Mouse (Mus musculus): Measurements from ENCODE around the gene Fam120a. TPM values are rescaled to one million over a fixed set of nuclear protein-coding genes. Genes with fewer than 3 reads are reported as not detected.

The Fam120a gene
- total RNA-seq, 2 experiments from 2014 or later: 107 to 109 TPM

GRCm38 (mm10) chr13:48921256-48921655 is 46.6 kb downstream of the Fam120a start:
- DNase-seq: no peak
- intact Hi-C loops (cut with DNase I): no loop called here

DNA sequence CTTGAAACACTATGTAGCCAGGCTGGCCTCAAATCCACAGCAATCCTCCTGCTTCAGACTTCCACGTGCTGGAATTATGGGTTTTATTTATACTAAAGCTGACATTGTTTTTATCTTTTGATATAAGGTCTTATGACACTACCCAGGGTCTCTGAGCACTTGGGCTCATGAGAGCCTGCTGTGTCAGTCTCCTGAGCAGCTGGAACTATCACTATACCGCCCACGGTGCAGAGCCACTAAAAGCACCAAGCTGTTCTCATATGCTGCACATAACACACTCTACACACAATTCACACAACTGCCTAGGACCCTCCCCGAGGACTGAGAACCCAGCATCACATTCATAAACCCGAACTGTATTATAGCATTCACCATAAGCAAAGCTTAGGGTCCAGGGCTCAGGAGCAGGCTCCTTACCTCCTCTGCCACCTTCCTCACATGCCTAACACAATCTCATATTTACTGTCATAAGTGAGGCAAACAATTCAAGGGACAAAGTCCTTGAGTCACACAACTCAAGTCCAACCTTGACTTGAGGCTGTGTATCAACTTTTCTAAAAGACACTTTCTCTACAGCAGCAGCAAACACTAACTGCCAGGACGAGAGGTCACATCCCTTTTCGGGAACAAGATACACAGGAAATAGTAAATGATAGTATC is 47.9 kb downstream of the Fam120a start:
- intact Hi-C loops (cut with DNase I): no loop called here
- DNase-seq: no peak

DNA sequence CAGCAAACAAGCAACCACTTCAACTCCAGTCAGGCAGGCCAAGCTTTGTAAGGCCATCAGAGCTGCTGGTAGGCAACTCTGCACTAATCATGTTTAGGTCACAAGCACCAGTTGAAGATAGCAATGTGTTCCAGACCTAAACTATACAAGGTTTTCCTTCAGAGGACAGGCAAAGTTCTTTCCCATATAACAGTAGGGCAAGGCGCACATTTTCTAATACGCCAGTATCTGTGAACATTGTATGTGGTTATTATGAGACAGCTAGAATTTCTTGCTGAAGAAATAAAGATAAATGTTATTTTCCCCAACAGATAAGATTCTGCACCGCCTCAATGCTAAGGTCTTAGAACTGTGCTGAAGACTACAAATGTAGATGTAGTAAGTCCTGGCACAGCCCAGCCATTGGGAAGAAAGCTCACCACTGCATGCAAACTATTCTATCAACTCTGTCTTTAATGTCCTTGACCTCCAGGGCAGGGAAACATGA is 50.7 kb downstream of the Fam120a start:
- no peak for DNase-seq
- intact Hi-C loops (cut with DNase I): no loop called here

DNA sequence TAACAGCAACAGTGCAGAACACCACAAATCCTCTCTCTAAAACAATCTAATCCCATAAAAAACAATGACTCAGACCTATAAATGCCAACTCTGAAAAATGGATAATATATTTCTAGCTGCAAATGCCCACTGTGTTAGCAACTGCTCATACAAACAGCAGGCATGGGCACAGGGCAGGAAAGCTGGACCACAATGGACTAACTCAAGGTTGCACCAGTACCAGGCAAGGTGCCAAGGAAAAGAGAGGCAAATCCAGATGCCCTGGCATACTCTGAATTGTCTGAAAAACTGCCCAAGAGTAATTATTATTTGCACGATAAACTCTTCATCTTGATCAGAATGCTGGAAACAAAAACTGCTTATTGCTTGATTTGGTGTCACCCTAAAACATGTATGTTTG is 54.1 kb downstream of the Fam120a start:
- DNase-seq: peak; percentile 16 to 34
- intact Hi-C loops (cut with DNase I): no loop called here

DNA sequence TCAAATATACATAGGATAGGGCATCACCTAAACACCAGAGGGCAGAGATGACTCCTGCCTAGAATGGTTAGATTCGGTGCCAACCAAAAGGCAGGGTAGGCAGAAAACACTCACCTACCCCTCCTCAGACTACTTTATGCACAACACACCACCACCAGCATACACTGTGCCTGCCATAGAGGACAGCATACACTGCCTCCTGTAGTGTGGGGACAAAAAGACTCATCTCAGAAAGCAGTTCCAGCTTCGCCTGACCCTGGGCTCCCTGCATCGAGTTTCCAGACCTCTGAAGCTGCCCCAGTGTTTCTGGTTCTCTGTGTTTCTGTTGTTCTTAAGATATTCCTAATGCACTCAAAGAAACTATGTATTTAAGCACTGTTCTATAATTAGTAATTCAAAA is 54.7 kb downstream of the Fam120a start:
- no peak for DNase-seq
- intact Hi-C loops (cut with DNase I): no loop called here

DNA sequence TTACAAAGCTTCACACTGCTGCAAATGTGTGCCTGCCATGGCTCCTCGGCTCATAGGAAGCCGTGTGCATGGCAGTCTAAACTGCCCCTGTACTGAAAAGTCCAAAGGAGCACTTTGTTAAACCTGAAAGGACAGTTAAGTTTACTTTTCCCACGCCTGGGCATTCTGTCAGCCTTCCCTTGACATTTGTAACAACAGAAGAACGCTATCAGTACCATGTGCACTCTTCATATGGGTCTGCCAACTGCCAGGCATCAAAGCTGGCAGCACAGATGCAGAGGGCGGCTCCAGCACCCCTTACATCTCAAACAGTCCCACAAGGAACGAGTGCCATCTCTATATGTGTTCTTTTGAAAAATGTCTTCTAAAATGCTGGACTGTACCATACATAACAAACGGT is 56.4 kb downstream of the Fam120a start:
- no peak for DNase-seq
- intact Hi-C loops (cut with DNase I): no loop called here

- intact Hi-C loops (cut with DNase I): no loop called here
- no peak for DNase-seq
Measured at GRCm38 (mm10) chr13:48905458-48905857, 62.4 kb downstream of the Fam120a start.

DNA sequence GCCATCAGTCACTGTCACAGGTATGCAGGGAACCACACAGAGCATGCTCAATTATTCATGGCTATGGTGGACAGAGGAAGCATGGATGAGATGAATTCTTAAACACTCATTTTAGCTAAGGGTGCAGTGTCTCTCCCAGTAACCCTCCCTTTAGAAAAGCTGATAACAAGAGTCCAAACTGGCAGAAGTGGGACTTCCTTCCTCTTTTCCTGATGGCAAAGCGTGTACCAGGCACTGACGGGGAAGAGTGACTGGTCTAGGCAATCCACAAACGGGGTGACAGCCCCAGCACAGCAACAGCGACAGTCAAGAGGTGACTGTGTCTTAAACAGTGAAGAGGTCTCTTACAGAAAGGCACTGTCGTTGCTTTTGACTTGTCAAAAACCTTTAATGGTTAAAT is 72.4 kb downstream of the Fam120a start:
- DNase-seq: no peak
- intact Hi-C loops (cut with DNase I): no loop called here

DNA sequence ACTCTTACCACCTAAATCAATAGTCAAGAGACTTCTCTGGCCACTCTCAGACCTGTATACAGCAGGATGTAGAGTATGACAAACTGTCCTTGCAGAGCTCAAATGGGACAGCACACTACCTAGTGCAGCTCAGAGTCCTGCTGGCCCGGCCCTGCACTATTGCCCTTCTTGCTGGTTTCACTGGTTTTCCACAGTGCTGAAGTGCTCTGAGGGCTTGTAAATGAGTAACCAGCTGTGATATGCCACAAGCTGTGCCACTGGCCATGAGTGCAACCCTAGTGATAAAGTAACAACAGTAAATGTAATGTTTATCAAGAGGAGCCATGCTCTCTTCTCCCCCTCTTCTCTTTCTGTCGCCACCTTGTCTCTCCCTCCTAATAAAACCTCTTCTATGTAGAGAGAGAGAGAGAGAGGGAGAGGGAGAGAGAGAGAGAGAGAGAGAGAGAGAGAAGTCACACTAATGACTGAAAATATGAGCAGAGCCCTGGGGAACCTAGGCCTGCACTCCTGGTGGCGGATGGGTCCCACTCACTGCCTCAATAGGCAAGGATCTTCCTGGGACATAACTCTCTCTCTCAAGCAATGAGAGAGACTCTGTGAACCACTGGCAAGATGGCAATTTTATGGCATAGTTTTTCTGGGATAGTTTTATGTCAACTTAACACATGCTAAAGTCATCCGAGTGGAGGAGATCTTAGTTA is 77.4 kb downstream of the Fam120a start:
- no peak for DNase-seq
- intact Hi-C loops (cut with DNase I): no loop called here

DNA sequence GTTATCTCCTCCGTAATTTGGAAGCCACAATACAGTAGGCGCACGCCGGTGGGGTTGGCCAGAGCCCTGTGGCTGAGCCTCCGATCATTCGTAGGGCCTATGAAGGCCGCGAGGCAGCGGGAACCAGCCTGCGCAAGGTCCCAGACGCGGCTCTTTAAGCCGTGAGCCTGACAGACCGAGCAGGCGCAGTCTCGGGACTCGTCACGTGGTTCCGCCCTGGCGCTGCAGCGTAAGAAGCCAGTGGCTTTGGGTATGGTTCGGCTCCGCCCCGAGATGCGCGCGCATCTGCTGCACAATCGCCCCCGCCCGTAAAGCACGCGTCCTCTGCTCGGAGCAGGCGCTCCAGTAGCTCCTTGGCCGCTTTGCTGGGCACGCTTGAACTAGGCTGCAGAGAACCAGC is 89.3 kb downstream of the Fam120a start:
- intact Hi-C loops (cut with DNase I): no loop called here
- peak; percentile 99 for DNase-seq

DNA sequence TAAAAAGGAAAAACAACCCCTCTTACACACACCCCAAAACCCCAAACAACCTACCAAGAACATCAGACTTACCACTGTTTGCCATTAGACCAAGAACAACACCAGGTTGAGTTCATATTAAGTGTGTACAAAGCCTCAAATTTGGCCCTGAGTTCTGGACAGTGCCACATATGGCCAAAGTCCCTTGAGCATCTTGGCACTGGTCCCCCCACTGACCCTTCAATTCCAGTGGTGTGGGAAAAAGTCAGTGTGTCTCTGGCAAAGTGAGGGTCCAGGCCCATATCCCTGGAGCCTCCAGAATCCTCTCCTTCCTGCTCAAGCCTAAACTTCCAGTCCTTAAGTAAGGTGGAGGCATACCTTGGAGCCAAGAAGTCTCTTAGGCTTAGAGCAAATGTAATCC is 90.0 kb downstream of the Fam120a start:
- intact Hi-C loops (cut with DNase I): no loop called here
- no peak for DNase-seq

DNA sequence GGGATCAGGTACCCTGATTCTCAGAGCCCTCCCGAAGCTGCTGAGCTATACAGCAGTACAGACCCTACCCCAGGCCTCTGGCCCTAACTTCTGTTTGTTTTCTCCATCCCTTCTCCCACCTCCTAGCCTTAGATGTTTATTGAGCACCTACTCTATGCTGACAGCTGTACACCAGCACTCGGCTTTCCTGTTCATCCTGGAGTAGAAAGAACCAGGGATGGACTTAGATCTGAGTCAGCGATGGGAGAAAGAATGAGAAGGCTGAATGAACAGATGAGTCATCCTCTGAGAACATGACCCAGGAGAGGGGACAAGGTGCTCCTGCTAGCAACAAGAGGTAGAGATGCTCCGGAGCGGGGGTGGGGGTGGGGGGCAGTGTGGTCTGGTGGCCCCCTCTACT is 95.1 kb downstream of the Fam120a start:
- DNase-seq: no peak
- intact Hi-C loops (cut with DNase I): loop anchor here (5.0 kb wide), 1 partner anchor 95 kb away; the partner anchor contains the start of gene Fam120a

- DNase-seq: peak in 1 of 2 experiments; percentile 29
- intact Hi-C loops (cut with DNase I): loop anchor here (5.0 kb wide), 1 partner anchor 95 kb away; the partner anchor contains the start of gene Fam120a
Measured at GRCm38 (mm10) chr13:48871887-48872606, 95.8 kb downstream of the Fam120a start.

DNA sequence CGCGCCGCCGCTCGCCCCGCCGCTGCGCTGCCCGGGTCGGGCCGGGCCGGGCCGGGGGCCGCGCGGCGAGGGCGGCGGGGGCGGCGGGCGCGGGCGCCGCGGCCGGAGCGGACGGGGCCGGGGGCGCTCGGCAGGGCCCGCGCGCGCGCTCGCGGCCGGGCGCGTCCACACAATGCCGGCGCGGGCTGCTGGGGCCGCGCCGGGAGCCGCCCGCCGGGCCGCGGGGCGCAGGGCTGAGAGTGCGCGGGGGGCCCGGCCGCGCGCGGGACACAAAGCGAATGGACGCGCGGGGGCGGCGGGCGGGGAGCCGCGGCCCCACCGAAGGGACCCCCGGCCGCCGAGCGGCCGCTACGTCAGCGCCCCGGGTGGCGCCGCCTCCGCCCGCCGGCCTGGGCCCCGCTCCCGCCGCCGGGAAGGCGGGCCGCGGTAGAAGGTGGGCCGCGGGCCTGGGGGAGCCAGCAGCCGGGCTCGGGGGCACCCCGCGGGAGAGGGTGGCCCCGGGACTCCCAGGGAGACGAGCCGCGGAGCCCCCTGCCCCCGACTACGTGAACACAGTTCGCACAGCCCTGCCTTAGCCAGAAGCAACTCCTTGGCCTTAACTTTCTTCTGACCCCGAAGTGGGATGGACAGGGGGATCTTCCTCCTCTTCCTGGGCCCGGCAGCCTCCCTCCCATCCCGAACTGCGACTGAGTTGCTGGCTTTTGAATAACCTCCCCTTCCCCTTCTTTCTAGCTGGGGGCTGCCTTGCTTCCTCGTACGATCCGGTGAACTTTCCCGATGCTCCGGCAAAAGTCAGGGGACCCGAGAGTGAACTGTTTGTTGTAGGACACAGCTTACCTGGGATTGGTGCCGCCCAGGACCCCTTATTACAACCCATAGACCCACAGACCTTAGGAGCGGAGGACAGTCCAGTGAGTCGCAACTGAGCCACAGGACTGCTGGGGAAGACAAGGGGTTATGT is 96.8 kb downstream of the Fam120a start, which contains the start of gene Phf2:
Phf2 (minus strand) TSS at position 349 of the 961 bp plus-strand sequence.
- intact Hi-C loops (cut with DNase I): loop anchor here (5.0 kb wide), 1 partner anchor 96 kb away; the partner anchor contains the start of gene Fam120a
- DNase-seq: peak; percentile 59 to 66

DNA sequence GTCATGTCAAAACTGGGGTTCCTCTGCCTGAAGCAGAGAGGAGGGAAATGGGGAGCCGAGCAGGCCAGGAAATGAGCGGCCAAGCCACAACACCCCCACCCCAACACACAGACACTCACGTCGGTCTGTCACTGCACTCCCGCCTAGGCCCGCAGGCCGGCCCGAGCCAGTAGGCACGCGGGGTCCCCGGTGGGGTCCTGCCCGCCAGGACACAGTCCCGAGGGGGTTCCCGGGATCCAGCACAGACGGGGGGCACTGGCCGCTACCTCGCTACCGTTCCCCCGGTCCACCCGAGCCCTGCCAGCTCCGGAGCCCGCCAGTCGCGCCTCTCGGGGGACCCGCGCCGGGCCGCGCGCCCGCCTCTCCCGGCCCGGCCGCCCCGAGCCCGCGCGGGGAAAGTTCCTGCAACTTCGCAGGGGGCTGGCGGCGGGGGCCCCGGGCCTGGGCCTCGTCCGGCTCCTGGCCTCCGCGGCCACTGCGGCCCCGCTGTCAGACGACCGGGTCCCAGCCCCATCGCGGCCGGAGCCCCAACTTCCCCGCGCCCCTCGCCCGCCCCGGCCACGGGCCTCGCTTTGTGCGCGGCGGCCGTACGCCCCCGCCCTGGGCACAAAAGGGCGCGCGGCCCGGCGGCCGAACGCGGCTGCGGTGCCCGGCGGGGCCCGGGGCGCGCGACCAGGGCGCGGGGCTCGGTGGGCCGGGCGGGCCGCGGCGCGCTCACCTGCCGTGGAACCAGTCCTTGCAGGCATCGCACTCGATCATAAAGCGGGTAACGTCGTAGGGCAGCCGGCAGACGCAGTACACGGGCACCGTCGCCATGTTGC is 97.7 kb downstream of the Fam120a start:
- intact Hi-C loops (cut with DNase I): loop anchor here (5.0 kb wide), 1 partner anchor 97 kb away; the partner anchor contains the start of gene Fam120a
- DNase-seq: peak; percentile 59 to 63

GRCm38 (mm10) chr13:48869600-48869949 is 98.2 kb downstream of the Fam120a start:
- DNase-seq: no peak
- intact Hi-C loops (cut with DNase I): no loop called here

DNA sequence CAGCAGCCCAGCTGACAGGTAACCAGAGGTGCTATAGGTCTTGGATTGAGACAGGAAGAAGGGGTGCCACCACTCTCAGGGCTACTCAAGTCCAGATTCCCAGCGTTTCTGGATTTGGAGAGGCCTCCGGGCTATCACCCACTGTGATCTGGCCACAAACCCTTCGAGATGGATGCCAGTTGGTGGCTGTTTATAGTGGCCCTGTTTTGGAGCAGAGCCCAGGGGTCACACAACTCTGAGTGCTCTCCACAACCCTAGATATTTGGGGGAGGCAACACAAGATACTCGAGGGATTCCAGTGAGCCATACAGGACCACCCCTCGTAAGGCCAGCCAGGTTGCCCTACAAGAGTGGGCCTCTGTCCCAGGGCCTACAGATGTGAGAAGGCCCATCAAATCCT is 98.7 kb downstream of the Fam120a start:
- DNase-seq: no peak
- intact Hi-C loops (cut with DNase I): no loop called here

- DNase-seq: no peak
- intact Hi-C loops (cut with DNase I): no loop called here
Measured at GRCm38 (mm10) chr13:48864673-48865356, 103.0 kb downstream of the Fam120a start.

DNA sequence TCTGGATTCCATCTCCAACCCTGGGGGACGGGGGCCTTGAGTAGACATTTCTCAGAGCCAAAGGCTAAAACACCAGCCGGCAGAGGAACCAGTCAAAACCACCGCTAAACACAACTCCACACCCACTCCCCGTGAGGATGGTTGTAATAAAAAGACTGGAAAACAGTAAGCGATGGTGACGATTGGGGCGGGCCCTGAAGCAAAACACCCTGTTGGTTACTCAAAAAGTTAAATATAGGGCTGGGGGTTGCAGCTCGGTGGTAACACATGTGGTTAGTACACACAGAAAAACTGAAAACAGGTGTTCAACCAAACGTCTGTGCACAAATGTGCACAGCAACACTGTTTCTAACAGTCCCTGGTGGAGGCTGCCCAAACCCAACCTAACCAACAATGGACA is 104.3 kb downstream of the Fam120a start:
- no peak for DNase-seq
- intact Hi-C loops (cut with DNase I): no loop called here

All from heart, postnatal 14 days (tissue).